Comparison of ENCODE assay signal across 27 mouse cellular contexts in the genomic region with DNA sequence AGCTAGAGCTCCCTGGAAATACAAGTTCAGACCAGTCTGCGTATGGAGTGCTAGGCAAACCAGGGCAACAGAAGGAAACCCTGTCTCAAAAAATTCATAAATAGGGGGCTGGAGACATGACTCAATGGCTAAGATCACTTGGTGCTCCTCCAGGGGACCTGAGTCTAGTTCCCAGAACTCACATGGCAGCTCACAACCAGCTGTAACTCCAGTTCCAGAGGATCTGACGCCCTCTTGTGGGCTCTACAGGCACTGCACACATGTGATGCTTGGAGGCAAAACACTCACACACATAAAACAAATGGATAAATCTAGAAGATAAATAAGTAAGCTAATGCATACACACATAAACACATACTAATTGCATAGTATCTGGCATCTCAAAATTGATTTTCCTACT. TPM values are rescaled to one million over a fixed set of nuclear protein-coding genes. Genes with fewer than 3 reads are reported as not detected.
A peak's percentile ranks its signal among the peaks of the same experiment; 100 is the strongest.
DNase-seq lines count a peak whose midpoint lies in the region; ATAC-seq and TF ChIP-seq lines count a peak whose summit lies in the region.
"Had no signal": no experiment of that assay in that cellular context is flagged by ENCODE, and none has a peak within 500 bp of the region (broad histone marks: within the 10 kb centered on the region; RNA-seq: fewer than 3 reads in every experiment).

No protein-coding gene starts in this region.

- H3K4me1 ChIP-seq in heart, embryonic 10.5 days = no peaks in the 10 kb centered on the region
- no peaks in the 10 kb centered on the region for H3K4me1 ChIP-seq in liver, embryonic 14.5 days (replicated peaks; ENCODE audit: control insufficient read depth in 2 of 2, insufficient read depth in 2 of 2, low read length in 1 of 2)
- H3K4me1 ChIP-seq in liver, embryonic 12.5 days = no peaks in the 10 kb centered on the region
- no peaks in the 10 kb centered on the region for H3K4me1 ChIP-seq in ES-E14 (ENCODE audit: control insufficient read depth in 2 of 2, insufficient read depth in 2 of 2, low read length in 2 of 2, poor library complexity in 1 of 2)
- H3K4me1 ChIP-seq: embryonic facial prominence, embryonic 13.5 days; forebrain, embryonic 15.5 days; heart, embryonic 12.5 days; limb, embryonic 12.5 days; stomach, embryonic 15.5 days had no signal

- peaks cover 2% of the 10 kb centered on the region; the same call in 1 of the 2 replicates for H3K9me3 ChIP-seq in heart, embryonic 10.5 days
- no peaks in the 10 kb centered on the region for H3K9me3 ChIP-seq in liver, embryonic 14.5 days (ENCODE audit: control insufficient read depth, low read length)
- H3K9me3 ChIP-seq in liver, embryonic 12.5 days (replicated peaks) = 0 out of 2 replicates have a peak, but pooled peaks cover 6% of the 10 kb centered on the region
- H3K9me3 ChIP-seq in ES-E14 (ENCODE audit: control insufficient read depth, insufficient read depth, low read depth, low read length) = no peaks in the 10 kb centered on the region
- H3K9me3 ChIP-seq: forebrain, embryonic 15.5 days; heart, embryonic 12.5 days; limb, embryonic 12.5 days; stomach, embryonic 15.5 days had no signal

- H3K27ac ChIP-seq in heart, embryonic 10.5 days = no peak overlapping the region
- no peak overlapping the region for H3K27ac ChIP-seq in liver, embryonic 14.5 days
- H3K27ac ChIP-seq in liver, embryonic 12.5 days = no peak overlapping the region
- H3K27ac ChIP-seq in ES-E14 (ENCODE audit: insufficient read depth, low read depth, low read length, poor library complexity, severe bottlenecking) = no peak overlapping the region
- H3K27ac ChIP-seq: embryonic facial prominence, embryonic 13.5 days; forebrain, embryonic 15.5 days; hindbrain, embryonic 14.5 days; limb, embryonic 12.5 days; stomach, embryonic 15.5 days had no signal

- intact Hi-C loops in heart, postnatal 14 days (cut with DNase I) = no loop called here

- no peak for ATAC-seq in liver, embryonic 14.5 days (ENCODE audit: insufficient read depth)
- no peak for ATAC-seq in liver, embryonic 12.5 days
- ATAC-seq: CD4-positive, CD25-positive, alpha-beta regulatory T cell, adult 4 months; forebrain, embryonic 15.5 days; midbrain, embryonic 16.5 days had no signal

- no peak for TF ChIP-seq EP300 in liver, embryonic 14.5 days (IDR thresholded peaks at IDR 0.05; ENCODE audit: low read depth)

- peak; percentile 74 for DNase-seq in heart, adult 11 months
- no peak for DNase-seq in heart, embryonic 10.5 days (ENCODE audit: low spot score)
- DNase-seq in liver, embryonic 14.5 days (ENCODE audit: low read depth in 3 of 3, low spot score in 3 of 3) = no peak
- DNase-seq in ES-E14 (ENCODE audit: low read depth, low spot score) = no peak
- peak; percentile 7 for DNase-seq in induced T-regulatory cell, adult 2 months (ENCODE audit: low read depth)
- DNase-seq in heart, postnatal 14 days = no peak
- DNase-seq in adrenal gland, adult 2 months = no peak
- DNase-seq: adrenal gland, postnatal 25 days; cerebellum, adult 11-12 months; cerebellum, postnatal 14 days; gastrocnemius, postnatal 25 days; kidney, adult 2 months; kidney, postnatal 25 days; lung, adult 18-20 months; lung, postnatal 36 days; right cerebral cortex, postnatal 25 days; thymus, postnatal 25 days had no signal

- no peaks in the 10 kb centered on the region for H3K36me3 ChIP-seq in heart, embryonic 10.5 days
- H3K36me3 ChIP-seq in liver, embryonic 14.5 days (replicated peaks; ENCODE audit: control insufficient read depth, insufficient read depth, low read depth) = no peaks in the 10 kb centered on the region
- no peaks in the 10 kb centered on the region for H3K36me3 ChIP-seq in liver, embryonic 12.5 days
- no peaks in the 10 kb centered on the region for H3K36me3 ChIP-seq in ES-E14 (ENCODE audit: control insufficient read depth, insufficient read depth, low read length, poor library complexity, severe bottlenecking)
- H3K36me3 ChIP-seq: embryonic facial prominence, embryonic 13.5 days; forebrain, embryonic 15.5 days; heart, embryonic 12.5 days; limb, embryonic 12.5 days; stomach, embryonic 15.5 days had no signal

- peaks cover 16% of the 10 kb centered on the region for H3K27me3 ChIP-seq in heart, embryonic 10.5 days (ENCODE audit: insufficient read depth, poor library complexity, severe bottlenecking)
- H3K27me3 ChIP-seq in liver, embryonic 14.5 days (ENCODE audit: control insufficient read depth, insufficient read depth, low read length) = no peaks in the 10 kb centered on the region
- H3K27me3 ChIP-seq in liver, embryonic 12.5 days (replicated peaks) = no peaks in the 10 kb centered on the region
- H3K27me3 ChIP-seq: embryonic facial prominence, embryonic 13.5 days; forebrain, embryonic 15.5 days; limb, embryonic 12.5 days; stomach, embryonic 15.5 days had no signal

- TF ChIP-seq CTCF in liver, embryonic 14.5 days (IDR thresholded peaks at IDR 0.05; ENCODE audit: low read depth) = 0 out of 2 replicates have a peak, but pooled peaks have one; percentile 25

- no peak overlapping the region for H3K4me3 ChIP-seq in heart, embryonic 10.5 days
- no peak overlapping the region for H3K4me3 ChIP-seq in liver, embryonic 14.5 days (ENCODE audit: insufficient read depth in 1 of 2, low read depth in 2 of 2, low read length in 2 of 2)
- H3K4me3 ChIP-seq in liver, embryonic 12.5 days = no peak overlapping the region
- H3K4me3 ChIP-seq in ES-E14 (ENCODE audit: insufficient read depth in 1 of 2, low read depth in 1 of 2, low read length in 2 of 2, poor library complexity in 1 of 2, severe bottlenecking in 1 of 2) = no peak overlapping the region
- H3K4me3 ChIP-seq: embryonic facial prominence, embryonic 13.5 days; forebrain, embryonic 15.5 days; heart, embryonic 12.5 days; limb, embryonic 12.5 days; stomach, embryonic 15.5 days had no signal

- no peak overlapping the region for H3K9ac ChIP-seq in liver, embryonic 14.5 days (replicated peaks)
- H3K9ac ChIP-seq in liver, embryonic 12.5 days = no peak overlapping the region
- no peak overlapping the region for H3K9ac ChIP-seq in ES-E14 (ENCODE audit: insufficient read depth, low read depth, low read length, poor library complexity, severe bottlenecking)
- H3K9ac ChIP-seq: embryonic facial prominence, embryonic 13.5 days; forebrain, embryonic 15.5 days; heart, embryonic 12.5 days; hindbrain, embryonic 14.5 days; limb, embryonic 12.5 days; stomach, embryonic 15.5 days had no signal

- in situ Hi-C loops in ES-E14 (cut with MboI; ENCODE audit: low sequenced_read_pairs in 2 of 2, unreplicated experiment in 2 of 2) = no loop called here

- H3K4me2 ChIP-seq in liver, embryonic 14.5 days (ENCODE audit: low read depth) = no peak overlapping the region
- H3K4me2 ChIP-seq in liver, embryonic 12.5 days = no peak overlapping the region
- H3K4me2 ChIP-seq: embryonic facial prominence, embryonic 13.5 days; forebrain, embryonic 15.5 days; heart, embryonic 12.5 days; hindbrain, embryonic 14.5 days; limb, embryonic 12.5 days; stomach, embryonic 15.5 days had no signal

- WGBS in heart, embryonic 10.5 days = 62% methylated on average over 2 of the region's 2 CpGs
- WGBS in liver, embryonic 14.5 days (ENCODE audit: insufficient replicate concordance) = 36% methylated on average over 2 of the region's 2 CpGs
- WGBS in liver, embryonic 12.5 days (ENCODE audit: insufficient replicate concordance) = 42% methylated on average over 2 of the region's 2 CpGs

TF ChIP-seq in ES-E14, 5 proteins besides CTCF, POLR2A, EP300 and RAD21:
- TF ChIP-seq ZC3H11A (IDR thresholded peaks at IDR 0.05; ENCODE audit: borderline replicate concordance, low read depth, low read length) = peak; percentile 12; the same call in 1 of the 2 replicates
- TF ChIP-seq ZNF384 (IDR thresholded peaks at IDR 0.05; ENCODE audit: low read depth, low read length) = no peak

RNA-seq across cellular contexts. Expression of gene Ephb1, which starts 59.1 kb away (rescaled TPM):
- polyA plus RNA-seq in heart, embryonic 10.5 days (2016; fragmentation: Nextera tagmentation; extraction: Ambion mirVana) = 0.52 and 1.3 TPM in 2 replicates
- polyA plus RNA-seq in liver, embryonic 14.5 days (2012; rRNA removed) = 0.25 and 0.28 TPM in 2 replicates
- polyA plus RNA-seq in liver, embryonic 14.5 days (2014; fragmentation: Nextera tagmentation; extraction: Ambion mirVana) = 0.19 and 0.29 TPM in 2 replicates
- 0.42 and 0.44 TPM in 2 replicates for polyA plus RNA-seq in liver, embryonic 12.5 days (2016; fragmentation: Nextera tagmentation; extraction: Ambion mirVana)
- 0.27 and 0.32 TPM in 2 replicates for total RNA-seq in ES-E14 (2012; rRNA removed)
- total RNA-seq in heart, postnatal 14 days (2021) = 10 to 100 TPM; 10.8 to 12.7 TPM
- 1 to 10 TPM; 2.2 TPM for total RNA-seq in adrenal gland, adult 2 months (2021)
- polyA plus RNA-seq in adrenal gland, adult 2 months (2012; rRNA removed) = 1.8 TPM in 2 replicates
- total RNA-seq: neutrophil, adult 5-6 weeks had no signal
- polyA plus RNA-seq: CD4-positive, CD25-positive, alpha-beta regulatory T cell, adult 4 months had no signal

Comparison
In these comparisons a context has a peak if more than half of its experiments do, and no peak if none do; other contexts are left out.
1. DNase-seq: peak in heart, adult 11 months (single experiment) and induced T-regulatory cell, adult 2 months (single experiment); none in heart, embryonic 10.5 days (single experiment), liver, embryonic 14.5 days (0 of 3), ES-E14 (single experiment), heart, postnatal 14 days (0 of 2) and adrenal gland, adult 2 months (single experiment).